Mouse (Mus musculus): Measurements from ENCODE around the gene Tmem255b. TPM values are rescaled to one million over a fixed set of nuclear protein-coding genes. Genes with fewer than 3 reads are reported as not detected.

Gene Tmem255b
- polyA plus RNA-seq, 1 experiment from 2014 or later, result 0.27 TPM

DNA sequence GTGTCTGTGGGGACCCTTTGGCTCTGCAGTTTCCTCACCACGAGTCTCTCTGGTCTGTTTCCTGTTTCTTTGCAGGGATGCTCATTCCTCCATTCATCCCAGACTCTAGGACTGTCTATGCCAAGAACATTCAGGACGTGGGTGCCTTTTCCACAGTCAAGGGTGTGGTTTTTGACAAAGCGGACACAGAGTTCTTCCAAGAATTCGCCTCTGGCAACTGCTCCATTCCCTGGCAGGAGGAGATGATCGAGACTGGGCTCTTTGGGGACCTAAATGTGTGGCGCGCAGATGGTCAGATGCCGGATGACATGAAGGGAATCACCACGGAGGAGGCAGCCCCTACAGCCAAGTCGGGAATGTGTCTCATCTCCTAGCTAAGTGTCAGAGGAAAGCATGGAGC is 19.1 kb upstream of the Tmem255b start:
- H3K9me3 ChIP-seq, result no peaks in the 10 kb centered on the region
- no peak overlapping the region for H3K4me3 ChIP-seq (replicated peaks)
- no peak overlapping the region for H3K27ac ChIP-seq
- ATAC-seq (ENCODE audit: low FRiP score), result no peak
- no peak overlapping the region for H3K9ac ChIP-seq
- no peak overlapping the region for H3K4me2 ChIP-seq
- peaks cover 3% of the 10 kb centered on the region; the same call in 1 of the 2 replicates for H3K27me3 ChIP-seq
- H3K36me3 ChIP-seq (replicated peaks), result no peaks in the 10 kb centered on the region
- 82% methylated on average over 10 of the region's 10 CpGs for WGBS
- no peaks in the 10 kb centered on the region for H3K4me1 ChIP-seq

DNA sequence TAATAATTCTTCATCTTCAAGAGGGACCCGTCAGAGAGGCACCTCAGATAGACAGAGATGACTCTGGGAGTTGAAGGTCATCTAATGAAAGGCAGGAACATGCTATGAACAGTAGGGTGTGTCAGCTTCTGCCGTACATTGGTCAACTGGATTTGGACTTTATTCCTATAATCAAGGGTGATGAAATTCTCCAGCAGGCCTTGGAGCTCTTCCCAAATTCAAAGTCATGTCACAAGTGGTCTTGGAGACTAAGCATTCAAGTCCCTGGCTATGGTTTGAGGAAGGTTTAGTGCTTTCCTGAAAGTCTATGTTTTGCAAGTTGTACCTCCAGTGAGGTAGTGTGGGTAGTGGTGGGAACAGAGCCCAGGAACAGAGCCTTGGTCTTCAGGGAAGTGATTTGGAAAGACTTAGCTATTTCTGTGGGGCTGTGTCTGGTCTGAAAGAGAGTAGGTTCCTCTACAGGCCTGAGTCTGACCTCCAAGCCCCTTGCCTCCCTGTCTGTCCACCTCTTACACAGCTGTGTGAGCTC is 15.8 kb upstream of the Tmem255b start:
- Histone ChIP-seq H3K4me3 (replicated peaks) (no peak overlapping the region), H3K27me3 (peaks cover 3% of the 10 kb centered on the region; the same call in 1 of the 2 replicates), H3K9ac (no peak overlapping the region), H3K27ac (no peak overlapping the region), H3K9me3 (no peaks in the 10 kb centered on the region), H3K4me2 (no peak overlapping the region), H3K4me1 (no peaks in the 10 kb centered on the region), H3K36me3 (replicated peaks) (no peaks in the 10 kb centered on the region)
- ATAC-seq (ENCODE audit: low FRiP score), result no peak
- 80% methylated on average over 2 of the region's 2 CpGs for WGBS

DNA sequence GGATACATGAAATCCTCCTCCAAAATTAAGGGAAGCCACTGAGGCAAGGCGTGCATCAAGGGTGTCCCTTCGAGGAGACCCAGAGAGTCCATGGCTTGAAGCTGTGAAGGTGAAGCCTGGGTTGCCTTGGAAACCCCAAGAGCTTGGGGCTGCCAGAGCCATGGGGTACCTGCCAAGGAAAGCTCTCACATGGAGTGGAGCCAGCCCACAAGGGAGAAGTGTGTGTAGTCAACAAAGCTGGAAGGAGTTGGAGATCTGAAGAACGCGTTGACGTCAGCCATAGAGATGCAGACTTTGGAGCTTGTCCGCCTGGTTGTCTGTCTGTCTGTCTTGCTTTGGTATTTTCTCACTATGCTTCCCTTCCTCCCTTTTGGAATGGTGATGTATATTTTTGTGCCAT is 14.0 kb upstream of the Tmem255b start:
- Histone ChIP-seq H3K36me3 (replicated peaks) (no peaks in the 10 kb centered on the region), H3K4me3 (replicated peaks) (no peak overlapping the region), H3K4me1 (no peaks in the 10 kb centered on the region), H3K27ac (no peak overlapping the region), H3K9ac (no peak overlapping the region), H3K27me3 (no peaks in the 10 kb centered on the region), H3K4me2 (no peak overlapping the region), H3K9me3 (no peaks in the 10 kb centered on the region)
- 91% methylated on average over 6 of the region's 6 CpGs for WGBS
- ATAC-seq (ENCODE audit: low FRiP score), result no peak

DNA sequence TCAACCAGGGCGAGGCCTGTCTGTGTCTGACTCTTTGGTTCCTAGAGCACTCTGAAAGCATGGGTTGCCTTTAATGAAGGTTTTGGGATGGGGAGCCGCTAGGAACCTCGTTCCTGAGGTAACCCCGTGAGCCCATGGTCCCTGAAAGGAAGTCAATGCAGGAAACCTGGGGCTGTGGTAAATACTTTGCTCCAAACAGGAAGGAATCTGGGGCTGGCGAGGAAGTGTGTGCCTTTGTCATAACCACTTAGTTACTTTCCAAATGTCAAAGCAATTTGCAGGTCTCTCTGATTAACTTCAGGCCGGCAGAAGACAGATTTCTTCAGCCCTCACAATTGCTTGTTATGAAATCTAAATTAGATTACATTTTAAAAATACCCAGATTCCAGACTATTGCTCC is 7.6 kb upstream of the Tmem255b start:
- H3K27ac ChIP-seq, result no peak overlapping the region
- H3K36me3 ChIP-seq (replicated peaks), result no peaks in the 10 kb centered on the region
- no peak for ATAC-seq (ENCODE audit: low FRiP score)
- no peaks in the 10 kb centered on the region for H3K9me3 ChIP-seq
- no peak overlapping the region for H3K9ac ChIP-seq
- no peaks in the 10 kb centered on the region for H3K27me3 ChIP-seq
- no peak overlapping the region for H3K4me2 ChIP-seq
- H3K4me1 ChIP-seq, result no peaks in the 10 kb centered on the region
- 84% methylated on average over 6 of the region's 6 CpGs for WGBS
- H3K4me3 ChIP-seq (replicated peaks), result no peak overlapping the region

DNA sequence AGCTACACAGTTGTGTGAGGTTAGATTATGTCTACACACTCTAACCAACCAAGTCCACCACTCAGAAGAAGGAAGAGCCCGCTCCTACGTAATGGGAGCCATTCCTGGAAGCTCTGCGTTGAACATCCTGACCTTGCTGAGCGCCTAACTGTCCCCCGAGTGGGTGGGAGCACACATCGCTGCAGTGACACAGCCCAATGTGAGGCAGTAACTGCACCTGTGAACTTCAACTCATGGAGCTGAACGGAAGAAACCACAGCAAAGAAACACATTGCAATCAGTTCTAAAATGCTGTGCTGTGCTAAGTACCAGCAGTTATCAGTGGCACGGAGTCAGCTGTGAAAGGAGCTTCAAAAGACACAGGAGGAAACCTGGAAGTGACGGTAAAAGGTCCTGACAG is 6.8 kb upstream of the Tmem255b start:
- no peak for ATAC-seq (ENCODE audit: low FRiP score)
- Histone ChIP-seq H3K4me3 (replicated peaks) (no peak overlapping the region), H3K9me3 (no peaks in the 10 kb centered on the region), H3K4me2 (no peak overlapping the region), H3K36me3 (replicated peaks) (no peaks in the 10 kb centered on the region), H3K27me3 (no peaks in the 10 kb centered on the region; the same call in 1 of the 2 replicates), H3K27ac (no peak overlapping the region), H3K9ac (no peak overlapping the region), H3K4me1 (no peaks in the 10 kb centered on the region)
- WGBS, result 89% methylated on average over 9 of the region's 9 CpGs

DNA sequence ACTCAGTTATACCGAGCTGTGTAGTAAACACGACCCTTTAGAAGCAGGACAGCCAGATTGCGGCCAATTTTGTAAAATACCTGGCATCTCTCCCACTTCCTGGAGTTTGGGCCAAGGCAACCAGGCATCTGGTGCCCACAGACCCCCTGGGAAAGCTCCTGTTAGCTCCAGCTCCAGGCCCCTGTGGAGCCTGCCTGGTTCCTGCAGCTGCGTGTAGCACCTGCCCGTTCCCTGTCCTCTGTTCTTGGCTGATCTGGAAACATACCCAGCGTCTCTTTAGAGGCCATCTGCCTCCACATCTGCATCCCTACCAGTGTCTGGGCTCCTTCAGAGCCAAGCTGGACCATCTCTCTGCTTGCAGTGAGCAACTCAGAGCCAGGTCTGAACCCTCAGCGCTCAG is 4.6 kb upstream of the Tmem255b start:
- no peak overlapping the region for H3K27ac ChIP-seq
- ATAC-seq (ENCODE audit: low FRiP score), result no peak
- 80% methylated on average over 7 of the region's 7 CpGs for WGBS
- no peak overlapping the region for H3K9ac ChIP-seq
- no peaks in the 10 kb centered on the region for H3K36me3 ChIP-seq (replicated peaks)
- peaks cover 13% of the 10 kb centered on the region for H3K27me3 ChIP-seq
- H3K4me3 ChIP-seq (replicated peaks), result no peak overlapping the region
- no peak overlapping the region for H3K4me2 ChIP-seq
- H3K9me3 ChIP-seq, result no peaks in the 10 kb centered on the region
- H3K4me1 ChIP-seq, result 0 out of 2 replicates have a peak, but pooled peaks cover 6% of the 10 kb centered on the region

DNA sequence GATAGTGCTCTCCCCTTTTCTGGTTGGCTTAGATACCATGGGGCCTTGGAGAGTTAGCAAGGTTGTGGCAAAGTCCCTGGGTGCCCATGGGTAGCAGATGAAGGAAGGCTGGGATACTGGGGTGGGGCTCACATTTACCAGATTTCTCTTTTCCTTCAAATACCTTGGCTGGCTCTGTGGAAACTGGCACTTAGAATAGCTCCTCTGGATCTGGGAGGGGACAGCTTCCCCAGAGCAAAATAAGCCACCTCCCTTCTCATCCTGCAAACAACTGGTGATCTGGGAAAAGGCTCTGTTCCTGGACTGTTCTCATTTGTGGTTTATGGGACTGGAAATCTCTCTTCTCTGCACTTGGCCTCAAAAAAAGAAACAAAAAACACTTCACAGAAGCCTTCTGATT is 4.1 kb upstream of the Tmem255b start:
- ATAC-seq (ENCODE audit: low FRiP score), result no peak

DNA sequence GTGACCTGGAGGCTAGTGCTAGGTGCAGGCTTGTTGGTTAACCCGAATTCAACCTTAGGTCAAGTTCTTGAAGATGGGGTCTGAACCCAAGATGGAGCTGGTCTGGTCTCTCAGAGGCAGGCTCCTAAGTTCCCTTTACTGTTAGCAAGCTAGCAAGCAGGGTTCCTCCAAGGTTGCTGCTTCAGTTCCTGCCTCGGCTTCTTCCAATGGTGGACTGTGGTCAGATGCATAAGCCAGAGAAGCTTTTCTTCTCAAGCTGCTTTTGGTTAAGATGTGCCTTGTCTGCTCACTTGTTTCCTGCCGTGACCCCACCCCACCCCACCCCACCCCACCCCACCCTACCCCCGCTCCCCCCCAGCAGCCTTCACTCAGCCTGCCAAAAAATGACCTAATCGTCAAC is 1.9 kb upstream of the Tmem255b start:
- H3K36me3 ChIP-seq (replicated peaks), result no peaks in the 10 kb centered on the region
- ATAC-seq (ENCODE audit: low FRiP score), result no peak
- no peak overlapping the region for H3K4me3 ChIP-seq (replicated peaks)
- peaks cover 13% of the 10 kb centered on the region; the same call in 1 of the 2 replicates for H3K4me1 ChIP-seq
- no peak overlapping the region for H3K9ac ChIP-seq
- H3K27ac ChIP-seq, result no peak overlapping the region
- no peaks in the 10 kb centered on the region for H3K9me3 ChIP-seq
- peaks cover 27% of the 10 kb centered on the region for H3K27me3 ChIP-seq
- H3K4me2 ChIP-seq, result no peak overlapping the region
- WGBS, result 86% methylated on average over 5 of the region's 5 CpGs

More for the DNA sequence above, 4.1 kb upstream of the Tmem255b start:
- H3K36me3 ChIP-seq (replicated peaks), result no peaks in the 10 kb centered on the region
- H3K4me2 ChIP-seq, result no peak overlapping the region
- no peaks in the 10 kb centered on the region for H3K9me3 ChIP-seq
- H3K4me3 ChIP-seq (replicated peaks), result no peak overlapping the region
- H3K27me3 ChIP-seq, result peaks cover 17% of the 10 kb centered on the region
- H3K27ac ChIP-seq, result no peak overlapping the region
- H3K4me1 ChIP-seq, result peaks cover 11% of the 10 kb centered on the region; the same call in 1 of the 2 replicates
- no peak overlapping the region for H3K9ac ChIP-seq

DNA sequence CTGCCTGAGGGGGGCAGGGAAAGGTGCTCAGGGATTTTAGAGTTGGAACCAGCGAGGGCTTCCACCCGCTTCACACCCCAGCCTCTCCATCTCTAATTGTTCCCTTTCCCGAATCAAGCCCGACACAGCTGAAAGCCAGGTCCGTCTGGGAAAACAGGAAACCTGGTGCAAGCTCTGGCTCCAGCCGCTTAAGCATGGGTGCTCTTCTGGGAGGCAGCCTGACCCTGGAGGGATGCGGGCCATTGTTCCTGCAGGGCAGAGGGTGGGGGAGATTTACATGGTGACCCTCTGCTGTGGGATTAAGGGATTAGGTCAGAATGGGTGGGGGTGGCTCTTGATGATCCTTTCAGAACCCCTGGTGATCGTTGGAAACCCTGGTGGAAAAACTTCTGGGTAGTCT is 1.1 kb downstream of the Tmem255b start:
- no peak overlapping the region for H3K9ac ChIP-seq
- H3K27me3 ChIP-seq, result peaks cover 27% of the 10 kb centered on the region
- WGBS, result 6% methylated on average over 8 of the region's 8 CpGs

DNA sequence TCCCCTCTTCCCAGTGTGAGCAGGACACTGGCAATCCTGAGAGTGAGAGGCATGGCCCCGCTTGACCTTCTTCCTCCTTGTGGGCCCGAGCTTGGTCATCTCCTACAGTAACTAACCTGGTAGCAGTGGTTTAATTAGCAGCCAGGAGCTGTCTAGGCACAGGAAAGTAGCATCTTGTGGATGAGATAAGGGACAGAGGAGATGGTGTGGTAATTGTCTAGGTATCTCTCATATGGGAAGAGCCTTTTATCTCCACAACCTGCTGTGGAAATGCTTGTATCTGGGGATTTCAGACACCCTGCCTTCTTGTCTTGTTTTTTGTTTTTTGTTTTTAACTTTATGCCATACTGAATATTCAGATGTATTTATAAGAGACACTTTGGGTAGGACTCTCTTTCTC is 2.5 kb downstream of the Tmem255b start:
- 88% methylated on average over 2 of the region's 2 CpGs for WGBS
- H3K4me1 ChIP-seq, result peaks cover 13% of the 10 kb centered on the region; the same call in 1 of the 2 replicates
- no peak overlapping the region for H3K27ac ChIP-seq
- H3K9ac ChIP-seq, result no peak overlapping the region
- H3K4me2 ChIP-seq, result no peak overlapping the region
- peaks cover 27% of the 10 kb centered on the region for H3K27me3 ChIP-seq
- no peaks in the 10 kb centered on the region for H3K9me3 ChIP-seq
- H3K4me3 ChIP-seq (replicated peaks), result no peak overlapping the region
- H3K36me3 ChIP-seq (replicated peaks), result no peaks in the 10 kb centered on the region
- no peak for ATAC-seq (ENCODE audit: low FRiP score)

More for the DNA sequence above, 1.1 kb downstream of the Tmem255b start:
- no peak overlapping the region for H3K27ac ChIP-seq
- H3K4me1 ChIP-seq, result peaks cover 13% of the 10 kb centered on the region; the same call in 1 of the 2 replicates
- no peak for ATAC-seq (ENCODE audit: low FRiP score)
- no peaks in the 10 kb centered on the region for H3K9me3 ChIP-seq
- no peak overlapping the region for H3K4me3 ChIP-seq (replicated peaks)
- H3K36me3 ChIP-seq (replicated peaks), result no peaks in the 10 kb centered on the region
- no peak overlapping the region for H3K4me2 ChIP-seq

DNA sequence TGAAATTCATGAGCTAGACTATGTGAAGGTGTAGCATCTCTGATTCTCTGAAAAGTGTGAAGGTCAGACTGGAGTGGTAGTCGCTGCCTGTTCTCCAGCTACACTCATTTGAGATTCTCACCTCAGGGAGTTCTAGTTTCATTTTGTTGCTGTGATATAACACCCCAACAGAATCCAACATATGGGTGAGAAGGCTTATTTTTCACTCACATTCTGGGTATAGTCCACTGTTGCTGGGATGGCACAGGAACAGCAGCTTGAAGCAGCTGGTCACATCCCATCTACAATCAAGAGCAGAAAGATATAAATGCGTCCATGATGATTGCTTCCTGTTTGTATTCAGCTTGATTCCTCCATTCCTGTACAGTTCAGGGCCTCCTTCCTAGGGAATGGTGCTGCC is 7.2 kb downstream of the Tmem255b start:
- ATAC-seq (ENCODE audit: low FRiP score), result no peak
- no peaks in the 10 kb centered on the region for H3K9me3 ChIP-seq
- H3K27me3 ChIP-seq, result no peaks in the 10 kb centered on the region
- H3K36me3 ChIP-seq (replicated peaks), result no peaks in the 10 kb centered on the region
- H3K27ac ChIP-seq, result no peak overlapping the region
- H3K9ac ChIP-seq, result no peak overlapping the region
- 94% methylated on average over 2 of the region's 2 CpGs for WGBS
- no peak overlapping the region for H3K4me2 ChIP-seq
- H3K4me3 ChIP-seq (replicated peaks), result no peak overlapping the region
- H3K4me1 ChIP-seq, result no peaks in the 10 kb centered on the region

DNA sequence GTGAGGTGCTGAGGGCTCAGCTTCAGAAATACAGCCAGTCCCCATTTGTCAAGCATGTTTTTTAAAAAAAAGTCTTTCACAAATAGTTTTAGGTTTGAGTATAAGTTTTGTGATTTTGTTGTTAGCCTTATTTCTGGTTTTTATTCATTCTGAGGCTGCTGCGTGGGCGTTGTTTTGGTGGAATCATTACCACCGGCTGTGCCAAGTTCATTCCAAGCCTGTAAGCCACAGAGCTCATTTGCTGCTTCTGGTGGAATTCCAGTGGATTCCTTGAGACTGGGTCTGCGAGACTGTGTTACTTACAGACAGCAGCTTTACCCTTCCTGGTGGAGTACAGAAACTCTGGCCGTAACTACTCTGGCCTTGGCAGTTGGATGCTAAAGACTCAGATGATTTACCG is 11.5 kb downstream of the Tmem255b start:
- no peaks in the 10 kb centered on the region for H3K36me3 ChIP-seq (replicated peaks)
- no peaks in the 10 kb centered on the region for H3K9me3 ChIP-seq
- H3K4me1 ChIP-seq, result no peaks in the 10 kb centered on the region
- H3K9ac ChIP-seq, result no peak overlapping the region
- H3K4me2 ChIP-seq, result no peak overlapping the region
- no peak overlapping the region for H3K4me3 ChIP-seq (replicated peaks)
- WGBS, result 91% methylated on average over 6 of the region's 6 CpGs
- no peak overlapping the region for H3K27ac ChIP-seq
- no peak for ATAC-seq (ENCODE audit: low FRiP score)
- peaks cover 3% of the 10 kb centered on the region; the same call in 1 of the 2 replicates for H3K27me3 ChIP-seq

DNA sequence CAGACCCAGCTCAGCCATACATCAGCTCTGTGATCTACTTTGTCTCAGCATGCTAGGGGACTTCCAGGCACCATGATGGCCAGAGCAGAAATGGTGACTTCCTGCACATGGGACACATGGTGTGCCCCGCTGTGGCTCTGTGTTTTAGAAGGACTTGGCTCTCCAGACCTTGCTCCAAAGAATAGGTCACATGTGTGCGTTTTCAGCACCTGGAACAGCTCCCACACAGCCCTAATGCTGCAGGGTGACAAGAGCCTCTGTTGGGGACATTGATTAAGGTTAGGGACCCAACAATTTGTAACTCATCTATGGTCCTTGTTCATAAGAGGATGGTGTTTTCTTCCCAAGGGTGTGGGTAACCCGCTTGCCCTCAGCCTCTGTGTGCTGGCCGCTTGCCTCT is 13.2 kb downstream of the Tmem255b start:
- WGBS, result 59% methylated on average over 4 of the region's 4 CpGs
- Histone ChIP-seq H3K27ac (no peak overlapping the region), H3K9me3 (no peaks in the 10 kb centered on the region), H3K27me3 (peaks cover 3% of the 10 kb centered on the region; the same call in 1 of the 2 replicates), H3K36me3 (replicated peaks) (no peaks in the 10 kb centered on the region), H3K4me2 (no peak overlapping the region), H3K9ac (no peak overlapping the region), H3K4me3 (replicated peaks) (no peak overlapping the region), H3K4me1 (no peaks in the 10 kb centered on the region)
- no peak for ATAC-seq (ENCODE audit: low FRiP score)
